Comparison of ENCODE assay signal across 13 mouse cellular contexts in genomic region chr4:86498754-86499153, GRCm38 (mm10). TPM values are rescaled to one million over a fixed set of nuclear protein-coding genes. Genes with fewer than 3 reads are reported as not detected.
DNase-seq lines count a peak whose midpoint lies in the region; ATAC-seq lines count a peak whose summit lies in the region.
"Had no signal": no experiment of that assay in that cellular context is flagged by ENCODE, and none has a peak within 500 bp of the region (broad histone marks: within the 10 kb centered on the region; RNA-seq: fewer than 3 reads in every experiment).

No protein-coding gene starts in this region.

- no peaks in the 10 kb centered on the region for H3K4me1 ChIP-seq in heart, embryonic 12.5 days (replicated peaks)
- no peaks in the 10 kb centered on the region for H3K4me1 ChIP-seq in heart, embryonic 15.5 days (replicated peaks)
- H3K4me1 ChIP-seq: midbrain, embryonic 12.5 days had no signal

- H3K9me3 ChIP-seq in heart, embryonic 12.5 days (replicated peaks): no peaks in the 10 kb centered on the region
- H3K9me3 ChIP-seq in heart, embryonic 15.5 days (replicated peaks): no peaks in the 10 kb centered on the region
- H3K9me3 ChIP-seq: midbrain, embryonic 12.5 days had no signal

- no peak overlapping the region for H3K4me2 ChIP-seq in heart, embryonic 12.5 days
- no peak overlapping the region for H3K4me2 ChIP-seq in heart, embryonic 15.5 days
- H3K4me2 ChIP-seq: midbrain, embryonic 12.5 days had no signal

- H3K9ac ChIP-seq in heart, embryonic 12.5 days: no peak overlapping the region
- H3K9ac ChIP-seq in heart, embryonic 15.5 days: no peak overlapping the region
- H3K9ac ChIP-seq: midbrain, embryonic 12.5 days had no signal

- no peaks in the 10 kb centered on the region for H3K36me3 ChIP-seq in heart, embryonic 12.5 days
- H3K36me3 ChIP-seq in heart, embryonic 15.5 days: no peaks in the 10 kb centered on the region
- H3K36me3 ChIP-seq: midbrain, embryonic 12.5 days had no signal

- ATAC-seq in heart, embryonic 12.5 days (ENCODE audit: insufficient number of reproducible peaks, low FRiP score): no peak
- 0 out of 2 replicates have a peak, but pooled peaks have one; percentile 53 for ATAC-seq in heart, embryonic 15.5 days (replicated peaks; ENCODE audit: insufficient number of reproducible peaks, insufficient read depth, low FRiP score, low read depth)
- no peak for ATAC-seq in megakaryocyte, adult 5-6 weeks (ENCODE audit: poor library complexity, severe bottlenecking)
- ATAC-seq: activated CD4-positive, CD25-positive, alpha-beta regulatory T cell, adult 4 months had no signal

- 47% methylated on average over 5 of the region's 5 CpGs for WGBS in heart, embryonic 12.5 days
- 34% methylated on average over 5 of the region's 5 CpGs for WGBS in heart, embryonic 15.5 days

- DNase-seq in heart, adult 11 months: peak; percentile 99
- DNase-seq in kidney, postnatal 10 days: peak; percentile 84
- DNase-seq in skeletal muscle tissue, adult 2 months (ENCODE audit: low read depth, low spot score): peak; percentile 39
- DNase-seq in cerebellum, postnatal 36 days: no peak
- no peak for DNase-seq in B cell, adult 2 months
- DNase-seq: right cerebral cortex, adult 18-20 months had no signal

- H3K27me3 ChIP-seq in heart, embryonic 12.5 days (replicated peaks): no peaks in the 10 kb centered on the region
- H3K27me3 ChIP-seq in heart, embryonic 15.5 days: no peaks in the 10 kb centered on the region
- H3K27me3 ChIP-seq: midbrain, embryonic 12.5 days had no signal

- no peak overlapping the region for H3K27ac ChIP-seq in heart, embryonic 12.5 days (ENCODE audit: poor library complexity, severe bottlenecking)
- H3K27ac ChIP-seq in heart, embryonic 15.5 days: no peak overlapping the region
- H3K27ac ChIP-seq: midbrain, embryonic 12.5 days had no signal

- H3K4me3 ChIP-seq in heart, embryonic 12.5 days: no peak overlapping the region
- no peak overlapping the region for H3K4me3 ChIP-seq in heart, embryonic 15.5 days
- H3K4me3 ChIP-seq: midbrain, embryonic 12.5 days had no signal

RNA-seq across cellular contexts. Expression of gene Saxo1, which starts 59.4 kb away (rescaled TPM):
- polyA plus RNA-seq in heart, embryonic 12.5 days (2016; fragmentation: Nextera tagmentation; extraction: Ambion mirVana): not detected in 2 replicates
- 0.15 TPM in 1 of 2 replicates, not detected in the other for polyA plus RNA-seq in heart, embryonic 15.5 days (2015; fragmentation: Nextera tagmentation; extraction: Ambion mirVana)
- not detected in 2 replicates for total RNA-seq in megakaryocyte, adult 5-6 weeks (2015)
- total RNA-seq in megakaryocyte, adult 5-6 weeks (2017): not detected in 2 replicates
- total RNA-seq: common myeloid progenitor, adult 5-6 weeks; layer of hippocampus, postnatal 25 days had no signal
- polyA plus RNA-seq: activated CD4-positive, CD25-positive, alpha-beta regulatory T cell, adult 4 months; midbrain, embryonic 12.5 days had no signal

Comparison
In these comparisons a context has a peak if more than half of its experiments do, and no peak if none do; other contexts are left out.
1. DNase-seq: peak in heart, adult 11 months (single experiment), kidney, postnatal 10 days (single experiment) and skeletal muscle tissue, adult 2 months (single experiment); none in cerebellum, postnatal 36 days (0 of 2) and B cell, adult 2 months (0 of 2).